Mouse (Mus musculus): ENCODE data around the gene Lrrtm3. TPM values are rescaled to one million over a fixed set of nuclear protein-coding genes. Genes with fewer than 3 reads are reported as not detected.

Lrrtm3 gene
- total and polyA plus RNA-seq, 3 experiments = 0.08 to 0.43 (median 0.14) TPM

DNA sequence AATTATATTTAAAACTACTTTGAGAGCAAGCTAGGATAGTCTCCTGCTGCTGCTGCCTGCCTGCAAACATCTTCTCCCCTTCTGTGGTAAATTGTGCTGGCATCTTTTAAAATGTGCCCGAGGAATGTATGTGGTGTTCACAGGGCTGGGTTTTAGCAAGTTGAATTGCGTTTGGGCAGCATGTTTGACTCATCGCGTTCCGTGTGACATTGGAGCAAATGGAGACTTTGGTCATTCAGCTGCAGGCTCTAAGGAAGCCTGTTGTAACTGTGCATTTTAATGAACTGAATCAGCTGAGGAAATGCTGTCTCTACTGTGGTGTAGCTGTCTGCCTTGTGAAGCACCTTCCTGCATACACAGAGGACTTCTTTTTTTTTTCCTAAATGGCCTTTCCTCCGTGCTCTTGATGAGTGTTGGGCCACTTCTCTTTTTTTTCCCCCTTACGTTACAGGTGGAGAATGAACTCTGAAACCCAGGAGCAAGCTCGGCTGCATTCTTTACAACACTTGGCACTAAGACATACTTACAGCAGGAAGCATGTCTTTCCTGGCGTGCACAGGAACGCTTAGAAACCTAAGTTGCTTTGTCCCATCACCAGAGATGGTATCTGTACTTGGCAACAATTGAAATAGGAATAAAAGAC lies 13.5 kb downstream of the Lrrtm3 start:
- Histone ChIP-seq H3K79me2 (replicated peaks; ENCODE audit: control insufficient read depth, insufficient read depth, low read length) (no peaks in the 10 kb centered on the region), H3K36me3 (ENCODE audit: control insufficient read depth, insufficient read depth, low read length) (no peaks in the 10 kb centered on the region), H3K27ac (no peak overlapping the region), H3K27me3 (ENCODE audit: control insufficient read depth, insufficient read depth, low read length) (no peaks in the 10 kb centered on the region), H3K4me1 (ENCODE audit: control insufficient read depth, insufficient read depth, low read length) (no peaks in the 10 kb centered on the region; the same call in 1 of the 2 replicates), H3K4me3 (no peak overlapping the region), H3K9ac (ENCODE audit: low read depth, low read length) (no peak overlapping the region)
- WGBS = 35% methylated on average over 10 of the region's 10 CpGs
- TF ChIP-seq EP300 (IDR thresholded peaks at IDR 0.05; ENCODE audit: insufficient read depth, low read depth, low read length) (no peak), POLR2A (IDR thresholded peaks at IDR 0.05; ENCODE audit: insufficient read depth, low read depth, low read length) (no peak), CTCF (IDR thresholded peaks at IDR 0.05) (no peak)
- intact Hi-C loops (cut with DNase I) = no loop called here
- no peak for DNase-seq

DNA sequence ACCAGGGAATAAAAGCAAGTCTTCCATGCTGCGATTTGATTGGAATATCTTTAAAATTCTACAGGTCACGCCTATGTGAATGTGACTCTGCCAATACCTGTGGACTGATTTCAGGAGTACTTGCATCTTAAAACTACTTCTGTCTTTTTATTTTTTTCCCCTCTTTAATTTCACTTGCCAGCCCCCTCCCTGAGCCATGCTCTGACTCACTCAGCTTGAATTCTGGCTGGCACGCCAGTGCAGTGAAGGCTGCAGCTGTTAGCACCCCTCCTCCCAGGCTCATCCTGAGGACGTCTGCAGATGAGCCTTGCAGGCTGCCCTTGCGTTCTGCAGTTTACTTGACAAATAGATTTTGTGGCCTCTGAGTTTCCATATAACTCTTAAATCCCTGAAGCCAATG lies 14.1 kb downstream of the Lrrtm3 start:
- H3K9ac ChIP-seq (ENCODE audit: low read depth, low read length) = no peak overlapping the region
- WGBS = 33% methylated on average over 5 of the region's 5 CpGs
- intact Hi-C loops (cut with DNase I) = no loop called here
- no peak overlapping the region for H3K4me3 ChIP-seq
- DNase-seq = peak in 1 of 2 experiments; percentile 41
- H3K27me3 ChIP-seq (ENCODE audit: control insufficient read depth, insufficient read depth, low read length) = no peaks in the 10 kb centered on the region
- H3K27ac ChIP-seq = no peak overlapping the region
- H3K79me2 ChIP-seq (replicated peaks; ENCODE audit: control insufficient read depth, insufficient read depth, low read length) = no peaks in the 10 kb centered on the region
- H3K36me3 ChIP-seq (ENCODE audit: control insufficient read depth, insufficient read depth, low read length) = no peaks in the 10 kb centered on the region
- no peak for TF ChIP-seq CTCF (IDR thresholded peaks at IDR 0.05)
- no peaks in the 10 kb centered on the region; the same call in 1 of the 2 replicates for H3K4me1 ChIP-seq (ENCODE audit: control insufficient read depth, insufficient read depth, low read length)

DNA sequence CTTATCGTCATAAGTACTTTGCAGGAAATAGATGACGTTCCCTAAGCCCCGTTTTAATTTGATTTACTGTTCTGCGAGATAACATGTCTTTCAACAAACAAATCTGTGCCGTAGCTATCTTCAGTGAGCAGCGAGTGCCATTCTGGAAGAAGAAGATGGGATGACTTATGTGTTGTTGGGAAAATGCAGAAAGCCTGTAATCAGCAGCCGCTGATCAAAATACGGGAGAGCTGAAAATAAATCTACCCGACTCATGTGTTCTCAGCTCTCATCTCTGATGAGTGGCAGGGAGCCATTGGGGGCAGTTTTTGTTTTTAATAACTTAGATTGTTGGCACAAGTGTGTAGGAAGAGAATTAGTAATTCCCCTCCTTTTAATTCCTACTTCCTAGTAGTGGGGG lies 26.4 kb downstream of the Lrrtm3 start:
- no peak overlapping the region for H3K9ac ChIP-seq (ENCODE audit: low read depth, low read length)
- H3K4me3 ChIP-seq = no peak overlapping the region
- WGBS = 44% methylated on average over 9 of the region's 9 CpGs
- H3K36me3 ChIP-seq (ENCODE audit: control insufficient read depth, insufficient read depth, low read length) = no peaks in the 10 kb centered on the region
- no peak overlapping the region for H3K27ac ChIP-seq
- no peak for DNase-seq
- no peaks in the 10 kb centered on the region; the same call in 1 of the 2 replicates for H3K79me2 ChIP-seq (replicated peaks; ENCODE audit: control insufficient read depth, insufficient read depth, low read length)
- TF ChIP-seq POLR2A (IDR thresholded peaks at IDR 0.05; ENCODE audit: insufficient read depth, low read depth, low read length) (no peak), EP300 (IDR thresholded peaks at IDR 0.05; ENCODE audit: insufficient read depth, low read depth, low read length) (no peak), CTCF (IDR thresholded peaks at IDR 0.05) (no peak)
- H3K27me3 ChIP-seq (ENCODE audit: control insufficient read depth, insufficient read depth, low read length) = no peaks in the 10 kb centered on the region
- no peaks in the 10 kb centered on the region for H3K4me1 ChIP-seq (ENCODE audit: control insufficient read depth, insufficient read depth, low read length)
- intact Hi-C loops (cut with DNase I) = no loop called here

DNA sequence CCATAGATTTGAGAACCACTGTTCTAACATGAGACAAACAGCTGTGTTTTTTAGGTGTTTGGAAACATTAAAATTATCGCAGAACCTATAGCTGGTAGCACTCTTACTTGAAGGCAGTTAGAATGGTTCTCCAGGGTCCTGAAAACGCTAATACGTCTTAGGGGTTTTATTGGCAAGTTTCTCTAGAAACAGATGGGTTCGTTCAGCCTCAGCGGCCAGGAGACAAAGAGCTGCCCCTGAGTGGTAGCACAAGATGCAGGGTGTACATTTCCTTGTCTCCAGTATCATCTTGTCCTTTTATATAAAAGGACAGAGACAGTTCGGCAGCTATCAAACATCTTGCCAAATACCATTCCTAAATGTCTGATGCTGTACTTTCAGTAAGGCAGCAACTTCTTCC lies 40.1 kb downstream of the Lrrtm3 start:
- TF ChIP-seq EP300 (IDR thresholded peaks at IDR 0.05; ENCODE audit: insufficient read depth, low read depth, low read length) (no peak), POLR2A (IDR thresholded peaks at IDR 0.05; ENCODE audit: insufficient read depth, low read depth, low read length) (no peak), CTCF (IDR thresholded peaks at IDR 0.05) (no peak)
- H3K27ac ChIP-seq = no peak overlapping the region
- WGBS = 89% methylated on average over 6 of the region's 6 CpGs
- H3K4me3 ChIP-seq = no peak overlapping the region
- no peaks in the 10 kb centered on the region for H3K79me2 ChIP-seq (replicated peaks; ENCODE audit: control insufficient read depth, insufficient read depth, low read length)
- peaks cover 5% of the 10 kb centered on the region for H3K4me1 ChIP-seq (ENCODE audit: control insufficient read depth, insufficient read depth, low read length)
- no peaks in the 10 kb centered on the region for H3K27me3 ChIP-seq (ENCODE audit: control insufficient read depth, insufficient read depth, low read length)
- intact Hi-C loops (cut with DNase I) = no loop called here
- DNase-seq = no peak
- peaks cover 3% of the 10 kb centered on the region; the same call in 1 of the 2 replicates for H3K36me3 ChIP-seq (ENCODE audit: control insufficient read depth, insufficient read depth, low read length)
- no peak overlapping the region for H3K9ac ChIP-seq (ENCODE audit: low read depth, low read length)

DNA sequence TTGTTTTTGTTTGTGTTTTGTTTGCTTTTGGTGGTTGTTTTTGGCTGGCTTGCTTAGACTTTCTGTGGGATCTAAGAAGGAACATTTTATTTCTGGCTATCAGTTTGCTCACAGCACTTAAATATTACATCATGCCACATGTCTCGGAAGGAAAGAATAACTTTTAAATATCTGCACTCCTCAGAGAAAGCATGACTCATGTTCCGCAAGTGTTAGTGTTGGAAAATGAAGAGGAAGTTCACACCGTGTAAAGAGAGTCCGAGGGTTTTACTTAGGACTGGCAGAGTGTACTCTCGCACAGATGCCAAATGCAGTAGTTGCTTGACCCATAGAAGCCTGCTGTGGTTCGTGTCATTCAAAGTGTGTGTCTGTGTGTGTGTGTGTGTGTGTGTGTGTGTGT lies 40.9 kb downstream of the Lrrtm3 start:
- TF ChIP-seq CTCF (IDR thresholded peaks at IDR 0.05) = no peak
- no peak for TF ChIP-seq POLR2A (IDR thresholded peaks at IDR 0.05; ENCODE audit: insufficient read depth, low read depth, low read length)
- TF ChIP-seq EP300 (IDR thresholded peaks at IDR 0.05; ENCODE audit: insufficient read depth, low read depth, low read length) = no peak
- Histone ChIP-seq H3K9ac (ENCODE audit: low read depth, low read length) (no peak overlapping the region), H3K27ac (no peak overlapping the region), H3K4me1 (ENCODE audit: control insufficient read depth, insufficient read depth, low read length) (peaks cover 5% of the 10 kb centered on the region), H3K79me2 (replicated peaks; ENCODE audit: control insufficient read depth, insufficient read depth, low read length) (no peaks in the 10 kb centered on the region), H3K4me3 (no peak overlapping the region), H3K27me3 (ENCODE audit: control insufficient read depth, insufficient read depth, low read length) (no peaks in the 10 kb centered on the region), H3K36me3 (ENCODE audit: control insufficient read depth, insufficient read depth, low read length) (peaks cover 3% of the 10 kb centered on the region; the same call in 1 of the 2 replicates)
- intact Hi-C loops (cut with DNase I) = no loop called here
- WGBS = 9% methylated on average over 6 of the region's 6 CpGs
- no peak for DNase-seq

DNA sequence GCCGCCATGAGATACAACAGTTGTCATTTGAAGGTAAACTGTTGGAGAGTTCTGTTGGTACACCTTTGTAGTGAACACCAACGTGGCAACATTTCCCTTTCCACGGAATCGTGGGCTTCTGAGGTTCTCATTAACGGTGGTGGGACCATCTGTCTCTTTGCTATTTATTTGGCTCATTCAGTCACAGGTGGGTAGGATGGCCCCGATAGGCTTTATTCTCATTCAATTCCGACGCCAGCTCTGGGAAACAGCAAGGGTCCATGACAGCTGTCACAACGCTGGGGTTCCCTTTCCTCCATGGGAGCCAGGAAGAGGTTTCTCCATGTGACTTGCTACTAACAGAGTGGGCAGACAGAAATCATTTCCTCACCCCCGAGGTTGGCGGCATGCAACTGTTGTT lies 48.2 kb downstream of the Lrrtm3 start:
- H3K4me3 ChIP-seq = no peak overlapping the region
- H3K4me1 ChIP-seq (ENCODE audit: control insufficient read depth, insufficient read depth, low read length) = no peaks in the 10 kb centered on the region
- no peaks in the 10 kb centered on the region for H3K79me2 ChIP-seq (replicated peaks; ENCODE audit: control insufficient read depth, insufficient read depth, low read length)
- H3K27ac ChIP-seq = no peak overlapping the region
- H3K9ac ChIP-seq (ENCODE audit: low read depth, low read length) = no peak overlapping the region
- H3K36me3 ChIP-seq (ENCODE audit: control insufficient read depth, insufficient read depth, low read length) = no peaks in the 10 kb centered on the region
- intact Hi-C loops (cut with DNase I) = no loop called here
- no peak for DNase-seq
- H3K27me3 ChIP-seq (ENCODE audit: control insufficient read depth, insufficient read depth, low read length) = no peaks in the 10 kb centered on the region
- TF ChIP-seq CTCF (IDR thresholded peaks at IDR 0.05) (no peak), POLR2A (IDR thresholded peaks at IDR 0.05; ENCODE audit: insufficient read depth, low read depth, low read length) (no peak), EP300 (IDR thresholded peaks at IDR 0.05; ENCODE audit: insufficient read depth, low read depth, low read length) (no peak)
- 76% methylated on average over 11 of the region's 11 CpGs for WGBS

Data from heart, adult 2 months (tissue).